Mouse (Mus musculus) limb, embryonic 10.5 days (tissue): ENCODE data around the gene Misp. TPM values are rescaled to one million over a fixed set of nuclear protein-coding genes. Genes with fewer than 3 reads are reported as not detected.

Source experiments
- DNase-seq: peaks from one replicate; pipeline ENCODE4 v3.0.0-alpha.2; 2017; ENCODE audit warnings: low spot score
- H3K27ac ChIP-seq: fragments of 300-500 bp; sonication (generic); 2 replicates; pipeline ENCODE4 v1.5.1; 2016; ENCODE audit warnings: mild to moderate bottlenecking
- H3K27me3 ChIP-seq: fragments of 300-500 bp; sonication (generic); 2 replicates; pipeline ENCODE4 v1.6.1; 2016; ENCODE audit warnings: low read depth, mild to moderate bottlenecking; ENCODE audit not compliant: poor library complexity, severe bottlenecking
- H3K36me3 ChIP-seq: fragments of 300-500 bp; sonication (generic); 2 replicates; pipeline ENCODE4 v1.6.1; 2016; ENCODE audit warnings: mild to moderate bottlenecking, moderate library complexity
- H3K4me1 ChIP-seq: fragments of 300-500 bp; sonication (generic); 2 replicates; pipeline ENCODE4 v1.6.1; 2016
- H3K4me3 ChIP-seq: fragments of 300-500 bp; sonication (generic); 2 replicates; pipeline ENCODE4 v1.5.1; 2016; ENCODE audit warnings: mild to moderate bottlenecking, moderate library complexity
- H3K9me3 ChIP-seq: fragments of 300-500 bp; sonication (generic); replicated peaks from 2 replicates; pipeline ENCODE4 v1.6.1; 2016; ENCODE audit warnings: mild to moderate bottlenecking
- WGBS: fragments of 180-500 bp; shearing (Covaris S2); methylation state at CpG from one replicate; pipeline ENCODE4 v1.1.7; 2016; 5-methylcytosine and 5-hydroxymethylcytosine counted together
- polyA plus RNA-seq: library from polyadenylated mRNA; unstranded; fragments of >200 nt; fragmentation: Nextera tagmentation; extraction: Ambion mirVana; gene quantifications from 2 replicates; pipeline ENCODE4 v1.2.1, GENCODE M21; 2016

Misp gene
- polyA plus RNA-seq, 1 experiment from 2014 or later, result not detected

GRCm38 (mm10) chr10:79861230-79862048, 40.6 kb downstream of the Misp start:
- H3K4me1 ChIP-seq, result peaks cover 42% of the 10 kb centered on the region
- 86% methylated on average over 25 of the region's 25 CpGs for WGBS
- H3K27me3 ChIP-seq, result no peaks in the 10 kb centered on the region
- no peak for DNase-seq
- H3K27ac ChIP-seq, result no peak overlapping the region
- peaks cover 100% of the 10 kb centered on the region for H3K36me3 ChIP-seq
- H3K9me3 ChIP-seq, result no peaks in the 10 kb centered on the region
- H3K4me3 ChIP-seq, result no peak overlapping the region

- no peak for DNase-seq
- WGBS, result 92% methylated on average over 23 of the region's 23 CpGs
- Histone ChIP-seq H3K9me3 (no peaks in the 10 kb centered on the region), H3K36me3 (peaks cover 100% of the 10 kb centered on the region), H3K27me3 (no peaks in the 10 kb centered on the region), H3K27ac (no peak overlapping the region), H3K4me3 (no peak overlapping the region), H3K4me1 (peaks cover 42% of the 10 kb centered on the region)
Observed at GRCm38 (mm10) chr10:79862049-79862788, 41.4 kb downstream of the Misp start.

GRCm38 (mm10) chr10:79862925-79863324, 42.1 kb downstream of the Misp start:
- Histone ChIP-seq H3K27ac (no peak overlapping the region), H3K4me1 (peaks cover 38% of the 10 kb centered on the region), H3K27me3 (no peaks in the 10 kb centered on the region), H3K4me3 (no peak overlapping the region), H3K36me3 (peaks cover 98% of the 10 kb centered on the region), H3K9me3 (no peaks in the 10 kb centered on the region)
- DNase-seq, result no peak
- 82% methylated on average over 10 of the region's 10 CpGs for WGBS

- H3K27me3 ChIP-seq, result no peaks in the 10 kb centered on the region
- H3K36me3 ChIP-seq, result peaks cover 96% of the 10 kb centered on the region
- 46% methylated on average over 10 of the region's 10 CpGs for WGBS
- H3K4me3 ChIP-seq, result 0 out of 2 replicates have a peak overlapping the region, but pooled peaks have one; percentile 9
- H3K27ac ChIP-seq, result no peak overlapping the region
- H3K9me3 ChIP-seq, result no peaks in the 10 kb centered on the region
- peaks cover 31% of the 10 kb centered on the region for H3K4me1 ChIP-seq
- peak; percentile 53 for DNase-seq
Observed at GRCm38 (mm10) chr10:79864351-79865188, 43.8 kb downstream of the Misp start.

GRCm38 (mm10) chr10:79865189-79865601, 44.4 kb downstream of the Misp start:
- H3K9me3 ChIP-seq, result no peaks in the 10 kb centered on the region
- H3K4me1 ChIP-seq, result peaks cover 26% of the 10 kb centered on the region
- no peaks in the 10 kb centered on the region for H3K27me3 ChIP-seq
- WGBS, result 74% methylated on average over 12 of the region's 12 CpGs
- H3K36me3 ChIP-seq, result peaks cover 96% of the 10 kb centered on the region
- DNase-seq, result peak; percentile 48
- no peak overlapping the region for H3K27ac ChIP-seq
- H3K4me3 ChIP-seq, result peak overlapping the region; percentile 9; the same call in 1 of the 2 replicates

GRCm38 (mm10) chr10:79865801-79866295, 45.1 kb downstream of the Misp start:
- WGBS, result 82% methylated on average over 19 of the region's 19 CpGs
- Histone ChIP-seq H3K27ac (no peak overlapping the region), H3K36me3 (peaks cover 95% of the 10 kb centered on the region), H3K4me1 (peaks cover 20% of the 10 kb centered on the region), H3K27me3 (no peaks in the 10 kb centered on the region), H3K4me3 (no peak overlapping the region), H3K9me3 (no peaks in the 10 kb centered on the region)
- DNase-seq, result no peak

- no peak for DNase-seq
- WGBS, result 78% methylated on average over 11 of the region's 11 CpGs
- Histone ChIP-seq H3K27ac (no peak overlapping the region; the same call in none of the 2 replicates), H3K4me1 (peaks cover 17% of the 10 kb centered on the region), H3K4me3 (no peak overlapping the region; the same call in 1 of the 2 replicates), H3K9me3 (no peaks in the 10 kb centered on the region), H3K36me3 (peaks cover 95% of the 10 kb centered on the region), H3K27me3 (no peaks in the 10 kb centered on the region)
Observed at GRCm38 (mm10) chr10:79866601-79867000, 45.8 kb downstream of the Misp start.

GRCm38 (mm10) chr10:79871845-79872244, 51.1 kb downstream of the Misp start:
- H3K4me3 ChIP-seq, result peak overlapping the region; percentile 88; the same call in 1 of the 2 replicates
- no peak for DNase-seq

GRCm38 (mm10) chr10:79872862-79873261, 52.1 kb downstream of the Misp start:
- Histone ChIP-seq H3K36me3 (peaks cover 48% of the 10 kb centered on the region), H3K27ac (peak overlapping the region; percentile 98; the same call in 1 of the 2 replicates), H3K27me3 (0 out of 2 replicates have a peak, but pooled peaks cover 3% of the 10 kb centered on the region), H3K4me3 (peak overlapping the region; percentile 88), H3K4me1 (peaks cover 44% of the 10 kb centered on the region), H3K9me3 (no peaks in the 10 kb centered on the region)
- DNase-seq, result no peak
- 42% methylated on average over 3 of the region's 3 CpGs for WGBS

More at GRCm38 (mm10) chr10:79871845-79872244, 51.1 kb downstream of the Misp start:
- Histone ChIP-seq H3K4me1 (peaks cover 40% of the 10 kb centered on the region), H3K36me3 (peaks cover 56% of the 10 kb centered on the region), H3K27ac (no peak overlapping the region), H3K9me3 (no peaks in the 10 kb centered on the region), H3K27me3 (0 out of 2 replicates have a peak, but pooled peaks cover 3% of the 10 kb centered on the region)
- 93% methylated on average over 8 of the region's 8 CpGs for WGBS

- Histone ChIP-seq H3K27ac (peak overlapping the region; percentile 98), H3K36me3 (peaks cover 45% of the 10 kb centered on the region), H3K9me3 (no peaks in the 10 kb centered on the region), H3K4me1 (peaks cover 45% of the 10 kb centered on the region), H3K4me3 (peak overlapping the region; percentile 88), H3K27me3 (0 out of 2 replicates have a peak, but pooled peaks cover 3% of the 10 kb centered on the region)
- DNase-seq, result no peak
- WGBS, result 28% methylated on average over 6 of the region's 6 CpGs
Observed at GRCm38 (mm10) chr10:79873313-79873712, 52.5 kb downstream of the Misp start.

- Histone ChIP-seq H3K4me3 (peak overlapping the region; percentile 88), H3K27ac (peak overlapping the region; percentile 98), H3K36me3 (peaks cover 40% of the 10 kb centered on the region), H3K4me1 (peaks cover 45% of the 10 kb centered on the region), H3K27me3 (0 out of 2 replicates have a peak, but pooled peaks cover 3% of the 10 kb centered on the region), H3K9me3 (no peaks in the 10 kb centered on the region)
- 3% methylated on average over 26 of the region's 26 CpGs for WGBS
- no peak for DNase-seq
Observed at GRCm38 (mm10) chr10:79873715-79874289, 53.0 kb downstream of the Misp start.
